Mouse (Mus musculus) neural tube, embryonic 14.5 days (tissue): ENCODE measurements around the gene Rbm25. TPM values are rescaled to one million over a fixed set of nuclear protein-coding genes. Genes with fewer than 3 reads are reported as not detected.

Experiments used
- ATAC-seq: fragments of 200-750 bp; cut with Nextera tagmentation; 2 replicates; pipeline ENCODE4 v1.8.0; 2017; ENCODE audit warnings: low read depth, mild to moderate bottlenecking, moderate TSS enrichment, moderate library complexity
- H3K27ac ChIP-seq: fragments of 300-500 bp; sonication (generic); 2 replicates; pipeline ENCODE4 v1.5.1; 2014; ENCODE audit warnings: low read depth, mild to moderate bottlenecking, control low read depth, low read length, moderate library complexity, mixed read lengths
- H3K27me3 ChIP-seq: fragments of 300-500 bp; sonication (generic); 2 replicates; pipeline ENCODE4 v1.6.1; 2014; ENCODE audit warnings: low read length; ENCODE audit not compliant: control insufficient read depth, insufficient read depth
- H3K36me3 ChIP-seq: fragments of 300-500 bp; sonication (generic); 2 replicates; pipeline ENCODE4 v1.6.1; 2014; ENCODE audit warnings: low read length, mixed read lengths; ENCODE audit not compliant: control insufficient read depth, insufficient read depth
- H3K4me1 ChIP-seq: fragments of 300-500 bp; sonication (generic); 2 replicates; pipeline ENCODE4 v1.6.1; 2014; ENCODE audit warnings: low read length; ENCODE audit not compliant: control insufficient read depth, insufficient read depth
- H3K4me2 ChIP-seq: fragments of 300-500 bp; sonication (generic); 2 replicates; pipeline ENCODE4 v1.6.1; 2014; ENCODE audit warnings: mild to moderate bottlenecking, low read depth, low read length, control low read depth
- H3K4me3 ChIP-seq: fragments of 300-500 bp; sonication (generic); 2 replicates; pipeline ENCODE4 v1.5.1; 2014; ENCODE audit warnings: low read depth, low read length, control low read depth, mixed read lengths
- H3K9ac ChIP-seq: fragments of 300-500 bp; sonication (generic); replicated peaks from 2 replicates; pipeline ENCODE4 v1.6.1; 2014; ENCODE audit warnings: low read depth, mild to moderate bottlenecking, control low read depth, low read length, mixed read lengths
- H3K9me3 ChIP-seq: fragments of 300-500 bp; sonication (generic); 2 replicates; pipeline ENCODE4 v1.6.1; 2016; ENCODE audit warnings: low read length; ENCODE audit not compliant: control insufficient read depth
- WGBS: fragments of 180-500 bp; shearing (Covaris S2); extraction: QIAGEN DNeasy Blood & Tissue Kit; methylation state at CpG from one replicate; pipeline ENCODE4 v1.1.7; 2014; 5-methylcytosine and 5-hydroxymethylcytosine counted together
- polyA plus RNA-seq: library from polyadenylated mRNA; unstranded; fragments of >200 nt; fragmentation: Nextera tagmentation; extraction: Ambion mirVana; gene quantifications from 2 replicates; pipeline ENCODE4 v1.2.1, GENCODE M21; 2014

The Rbm25 gene
- polyA plus RNA-seq, 1 experiment from 2014 or later = 242 TPM

DNA sequence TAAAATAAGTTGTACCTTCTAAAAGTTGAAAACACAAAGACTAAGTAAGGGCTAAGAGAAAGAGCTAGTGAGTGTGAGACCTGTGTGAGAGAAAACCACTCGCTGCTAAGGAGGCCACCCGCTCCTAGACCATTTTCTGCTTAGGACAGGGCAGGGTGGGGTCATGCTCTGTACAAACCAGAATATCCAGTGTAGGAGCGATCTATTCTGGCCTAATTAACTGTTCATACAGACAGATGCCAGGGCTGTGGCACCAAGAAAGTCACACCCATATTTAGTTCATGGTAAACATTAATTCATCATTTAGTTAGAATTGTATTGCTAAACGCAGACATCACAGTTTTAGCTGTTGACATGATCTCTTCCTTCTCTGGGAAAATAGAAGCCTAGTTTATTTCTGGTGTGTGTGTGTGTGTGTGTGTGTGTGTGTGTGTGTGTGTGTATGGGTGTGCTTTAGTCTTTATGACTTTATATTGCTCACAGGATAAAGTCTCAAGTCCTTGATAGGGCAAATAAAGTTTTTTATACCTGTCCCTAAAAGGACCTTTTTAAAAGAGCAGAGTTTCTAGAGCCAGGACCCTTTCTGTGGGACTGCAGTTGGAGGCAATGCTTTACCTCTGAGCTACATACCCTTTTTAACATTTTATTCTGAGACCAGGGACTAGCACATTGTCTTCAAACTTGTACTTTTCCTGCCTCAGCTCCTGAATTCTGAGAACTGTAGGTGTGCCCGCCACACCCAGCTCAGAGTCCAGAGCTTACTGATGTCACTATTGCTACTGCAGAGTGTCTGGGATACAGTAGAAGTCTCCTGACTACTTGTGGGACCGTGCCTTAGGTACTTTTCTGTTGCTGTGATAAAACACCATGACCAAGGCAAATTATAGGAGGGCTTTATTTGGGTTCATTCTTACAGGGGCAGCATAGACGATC is 77.4 kb downstream of the Rbm25 start:
- Histone ChIP-seq H3K9ac (no peak overlapping the region), H3K4me3 (no peak overlapping the region), H3K36me3 (peaks cover 12% of the 10 kb centered on the region; the same call in 1 of the 2 replicates), H3K4me1 (no peaks in the 10 kb centered on the region), H3K4me2 (no peak overlapping the region), H3K27ac (no peak overlapping the region), H3K9me3 (no peaks in the 10 kb centered on the region), H3K27me3 (no peaks in the 10 kb centered on the region)
- 83% methylated on average over 7 of the region's 7 CpGs for WGBS
- ATAC-seq = no peak

DNA sequence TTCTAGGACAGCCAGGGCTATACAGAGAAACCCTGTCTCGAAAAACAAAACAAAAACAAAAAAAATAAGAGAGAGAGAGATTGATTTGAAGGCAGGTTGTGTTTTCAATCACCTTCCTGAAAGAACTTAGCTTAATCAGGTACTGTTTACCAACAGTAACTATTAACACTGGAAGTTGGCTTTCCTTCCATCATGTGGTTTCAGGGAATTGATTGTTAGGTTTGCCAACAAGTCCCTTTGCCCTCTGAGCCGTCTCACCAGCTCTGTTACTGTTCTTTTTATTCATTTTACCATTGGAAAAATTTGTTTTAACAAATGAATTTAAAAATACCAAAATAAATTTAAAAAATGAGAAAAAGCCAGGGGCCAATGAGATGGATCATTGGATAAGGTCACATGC is 78.9 kb downstream of the Rbm25 start:
- Histone ChIP-seq H3K27me3 (no peaks in the 10 kb centered on the region), H3K36me3 (peaks cover 17% of the 10 kb centered on the region; the same call in 1 of the 2 replicates), H3K4me2 (no peak overlapping the region), H3K9me3 (no peaks in the 10 kb centered on the region), H3K4me1 (no peaks in the 10 kb centered on the region), H3K27ac (no peak overlapping the region), H3K9ac (no peak overlapping the region), H3K4me3 (no peak overlapping the region)
- WGBS = 95% methylated on average over 2 of the region's 2 CpGs
- ATAC-seq = no peak

DNA sequence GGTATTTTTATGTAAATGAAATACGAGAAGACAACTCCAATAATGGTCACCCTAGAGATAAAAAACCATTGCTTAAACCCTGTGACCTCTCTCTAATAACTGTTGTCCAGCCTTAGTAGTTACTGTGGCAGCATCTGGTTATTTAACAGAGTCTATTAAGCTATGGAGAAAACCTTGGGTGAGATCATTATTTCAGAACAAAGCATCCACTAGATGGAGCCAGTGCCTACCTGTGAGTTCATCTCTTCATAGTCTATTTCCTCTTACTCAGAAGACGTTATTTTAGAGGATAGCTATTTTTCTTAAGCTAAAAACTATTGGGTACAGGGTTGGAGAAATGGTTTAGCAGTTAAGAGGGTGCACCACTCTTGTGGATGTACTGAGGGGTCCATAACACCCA is 82.7 kb downstream of the Rbm25 start:
- Histone ChIP-seq H3K27me3 (no peaks in the 10 kb centered on the region), H3K4me2 (no peak overlapping the region), H3K9me3 (no peaks in the 10 kb centered on the region), H3K9ac (no peak overlapping the region), H3K36me3 (peaks cover 40% of the 10 kb centered on the region), H3K27ac (no peak overlapping the region), H3K4me3 (no peak overlapping the region), H3K4me1 (no peaks in the 10 kb centered on the region)
- ATAC-seq = no peak; the same call in 1 of the 2 replicates
- 52% methylated on average over 2 of the region's 2 CpGs for WGBS

DNA sequence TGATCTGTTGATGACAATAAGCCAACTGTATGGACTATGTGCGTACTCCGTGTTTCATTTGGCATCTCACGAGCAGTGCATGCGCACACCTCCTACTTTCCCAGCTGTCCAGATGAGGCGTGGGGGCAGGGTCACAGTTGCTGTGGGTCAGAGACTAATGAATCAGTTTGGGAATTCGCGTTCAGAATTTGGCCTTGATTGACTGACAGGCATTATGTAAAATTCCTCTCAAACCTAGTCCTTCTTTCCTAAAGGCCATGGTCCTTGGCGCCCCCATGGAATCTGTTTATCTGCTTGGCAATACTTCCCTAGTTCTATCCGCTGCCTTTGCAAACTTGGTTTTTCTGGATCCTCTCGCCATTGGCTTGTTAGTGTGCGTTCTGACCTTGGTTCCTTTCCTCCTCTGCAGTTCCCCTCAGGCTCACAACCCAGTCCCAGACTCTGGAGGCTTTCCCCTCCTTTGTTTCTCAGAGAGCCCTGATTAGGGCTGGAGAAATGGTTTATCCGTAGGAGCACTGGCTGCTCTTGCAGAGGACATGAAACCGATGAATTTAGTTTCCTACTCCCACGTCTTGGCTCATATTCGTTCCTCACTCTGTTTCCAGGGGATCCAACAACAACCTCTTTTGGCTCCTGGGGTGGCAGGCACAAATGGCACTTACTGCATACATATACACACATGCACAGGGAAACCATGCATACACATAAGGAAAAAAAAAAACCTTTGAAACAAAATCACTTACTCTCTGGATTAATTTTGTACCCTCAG is 85.6 kb downstream of the Rbm25 start:
- no peak overlapping the region for H3K4me2 ChIP-seq
- no peaks in the 10 kb centered on the region for H3K9me3 ChIP-seq
- no peaks in the 10 kb centered on the region for H3K4me1 ChIP-seq
- ATAC-seq = no peak
- H3K9ac ChIP-seq = no peak overlapping the region
- H3K27ac ChIP-seq = no peak overlapping the region
- no peak overlapping the region for H3K4me3 ChIP-seq
- H3K36me3 ChIP-seq = peaks cover 51% of the 10 kb centered on the region
- 94% methylated on average over 15 of the region's 15 CpGs for WGBS
- no peaks in the 10 kb centered on the region for H3K27me3 ChIP-seq

DNA sequence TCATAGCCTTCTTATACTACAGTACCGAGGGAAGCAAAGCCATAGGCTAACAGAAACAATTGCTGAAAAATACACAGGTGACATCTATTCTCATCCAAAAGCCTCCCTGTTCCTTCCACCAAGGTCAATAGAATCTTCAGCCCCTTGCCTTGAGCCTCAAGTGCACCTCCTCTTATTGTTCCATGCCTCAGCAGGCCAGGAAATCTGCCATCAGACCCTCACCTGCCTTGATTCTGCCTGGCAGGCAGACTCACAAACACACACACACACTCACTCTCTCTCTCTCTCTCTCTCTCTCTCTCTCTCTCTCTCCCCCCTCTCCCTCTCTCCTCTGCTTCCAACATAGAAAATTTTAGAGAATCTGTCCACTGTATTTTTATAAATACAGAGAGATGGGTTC is 88.4 kb downstream of the Rbm25 start:
- Histone ChIP-seq H3K9me3 (no peaks in the 10 kb centered on the region), H3K27ac (no peak overlapping the region), H3K4me1 (no peaks in the 10 kb centered on the region), H3K4me3 (no peak overlapping the region), H3K27me3 (no peaks in the 10 kb centered on the region), H3K4me2 (no peak overlapping the region), H3K9ac (no peak overlapping the region), H3K36me3 (peaks cover 53% of the 10 kb centered on the region)
- WGBS = 100% methylated on average over 1 of the region's 1 CpGs
- ATAC-seq = no peak

DNA sequence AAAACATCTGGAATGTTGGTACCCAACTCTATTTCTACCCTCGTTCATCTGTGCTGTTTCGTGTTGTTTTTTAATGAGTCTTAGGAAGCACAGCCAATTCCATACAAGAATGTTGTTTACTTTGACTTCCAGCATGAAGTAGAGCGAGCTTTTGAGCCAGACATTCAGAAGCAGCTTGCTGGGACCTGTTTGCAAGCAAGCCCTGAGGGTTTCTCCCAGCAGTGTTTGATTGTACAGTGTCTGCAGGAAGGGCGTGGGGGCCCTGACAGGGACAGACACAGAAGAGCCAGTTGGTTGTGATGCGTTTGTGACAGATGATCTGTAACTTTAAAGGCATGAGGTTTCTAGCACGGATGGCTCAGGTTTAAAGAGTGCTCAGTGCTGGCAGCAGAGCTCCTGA is 90.2 kb downstream of the Rbm25 start:
- Histone ChIP-seq H3K4me2 (no peak overlapping the region), H3K27ac (no peak overlapping the region), H3K4me3 (no peak overlapping the region), H3K9ac (no peak overlapping the region), H3K9me3 (no peaks in the 10 kb centered on the region), H3K4me1 (no peaks in the 10 kb centered on the region), H3K36me3 (peaks cover 56% of the 10 kb centered on the region), H3K27me3 (no peaks in the 10 kb centered on the region)
- no peak for ATAC-seq
- WGBS = 86% methylated on average over 6 of the region's 6 CpGs

DNA sequence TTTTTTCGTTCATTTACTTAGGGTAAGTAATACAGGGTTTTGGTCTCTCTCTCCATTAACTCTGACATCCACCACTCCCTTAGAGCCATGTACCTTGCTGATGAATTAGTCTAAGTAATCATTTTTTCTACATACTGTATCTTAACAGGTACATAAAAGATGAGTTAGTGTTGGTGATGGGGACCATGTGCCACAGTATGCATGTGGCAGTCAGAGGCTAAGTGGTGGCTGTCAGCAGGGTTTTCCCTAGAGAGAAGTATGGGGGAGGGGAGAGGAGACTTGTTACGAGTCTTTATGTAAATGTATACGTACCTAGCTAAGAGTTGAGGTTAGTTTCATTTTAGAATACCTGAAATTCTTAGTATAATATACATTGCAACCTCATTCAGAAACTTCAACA is 92.0 kb downstream of the Rbm25 start:
- Histone ChIP-seq H3K9ac (no peak overlapping the region), H3K27me3 (no peaks in the 10 kb centered on the region), H3K4me2 (no peak overlapping the region), H3K4me1 (no peaks in the 10 kb centered on the region), H3K36me3 (peaks cover 54% of the 10 kb centered on the region), H3K4me3 (no peak overlapping the region), H3K9me3 (no peaks in the 10 kb centered on the region), H3K27ac (no peak overlapping the region)
- ATAC-seq = no peak
- 85% methylated on average over 3 of the region's 3 CpGs for WGBS

DNA sequence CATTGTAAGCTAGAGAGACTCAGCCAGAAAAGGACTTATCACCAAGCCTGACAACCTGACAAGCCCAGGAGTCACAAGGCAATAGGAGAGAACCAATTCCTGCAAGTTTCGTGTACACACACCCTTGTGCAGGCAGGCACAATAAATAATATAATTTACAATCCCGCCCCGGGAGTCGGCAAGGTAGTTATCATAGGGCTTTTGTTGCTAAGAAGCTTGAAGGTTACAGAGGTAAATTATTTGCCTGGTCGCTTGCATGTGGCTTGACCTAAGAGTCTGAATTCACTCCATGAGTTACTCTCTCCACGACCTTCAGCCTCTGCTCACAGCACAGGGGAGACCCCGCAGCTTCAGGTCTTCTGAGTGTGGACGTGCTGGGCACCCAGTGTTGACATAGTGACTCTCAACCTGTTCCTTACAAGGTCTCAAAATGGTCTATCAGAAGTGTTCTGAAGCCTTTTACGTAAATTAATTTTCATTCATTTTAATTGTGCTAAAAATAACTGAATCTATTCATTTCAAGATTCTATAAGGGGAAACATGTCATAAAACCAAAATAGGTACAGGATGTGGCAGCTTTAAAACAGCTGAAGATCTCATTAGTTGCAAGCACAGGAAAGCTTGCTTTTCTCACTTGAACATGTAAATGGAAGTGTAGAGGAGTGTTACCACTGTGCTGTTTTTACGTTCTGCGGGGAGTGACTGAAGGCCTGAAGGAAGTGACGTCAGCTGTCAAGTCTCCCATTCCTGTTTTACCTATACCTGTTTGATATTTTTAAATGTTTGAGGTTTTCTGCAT is 95.7 kb downstream of the Rbm25 start:
- ATAC-seq = no peak
- Histone ChIP-seq H3K27ac (no peak overlapping the region), H3K4me2 (no peak overlapping the region), H3K4me3 (no peak overlapping the region), H3K9me3 (no peaks in the 10 kb centered on the region), H3K9ac (no peak overlapping the region), H3K36me3 (peaks cover 73% of the 10 kb centered on the region), H3K27me3 (no peaks in the 10 kb centered on the region), H3K4me1 (no peaks in the 10 kb centered on the region)
- 76% methylated on average over 12 of the region's 12 CpGs for WGBS
